Mouse (Mus musculus) inflammation-experienced regulatory T-cells, adult 6 months (primary cell): ENCODE results near the gene 0610009B22Rik. TPM values are rescaled to one million over a fixed set of nuclear protein-coding genes. Genes with fewer than 3 reads are reported as not detected.

Source experiments
- ATAC-seq: one replicate; pipeline ENCODE4 v1.8.0; 2017
- polyA plus RNA-seq, 3 experiments: library from polyadenylated mRNA; unstranded; fragments of 100-300 nt; shearing (Covaris generic); gene quantifications; one replicate each; pipeline ENCODE4 v1.2.1; 2017

The 0610009B22Rik gene
- polyA plus RNA-seq, 3 experiments from 2014 or later = 16.8 to 30.5 (median 21.6) TPM

DNA sequence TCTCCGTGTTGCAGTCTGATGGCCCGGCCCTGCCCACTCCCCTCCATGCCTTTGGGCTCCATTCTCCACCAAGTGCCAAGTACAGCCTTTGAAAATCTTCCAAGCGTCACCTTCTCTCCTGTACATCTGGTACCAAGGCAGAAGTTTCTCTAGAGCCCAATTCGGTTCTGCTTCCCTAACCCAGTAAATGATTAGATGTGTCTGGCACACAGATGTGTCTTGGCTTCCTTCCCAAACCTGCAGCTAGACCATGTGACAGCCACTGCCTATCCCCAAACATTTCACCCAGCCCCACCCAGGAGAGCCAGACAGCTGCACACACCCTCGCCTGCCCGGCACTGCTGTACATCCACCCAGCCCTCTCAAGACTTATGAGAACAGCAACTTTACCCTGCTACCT is 30.0 kb downstream of the 0610009B22Rik start:
- ATAC-seq = no peak

DNA sequence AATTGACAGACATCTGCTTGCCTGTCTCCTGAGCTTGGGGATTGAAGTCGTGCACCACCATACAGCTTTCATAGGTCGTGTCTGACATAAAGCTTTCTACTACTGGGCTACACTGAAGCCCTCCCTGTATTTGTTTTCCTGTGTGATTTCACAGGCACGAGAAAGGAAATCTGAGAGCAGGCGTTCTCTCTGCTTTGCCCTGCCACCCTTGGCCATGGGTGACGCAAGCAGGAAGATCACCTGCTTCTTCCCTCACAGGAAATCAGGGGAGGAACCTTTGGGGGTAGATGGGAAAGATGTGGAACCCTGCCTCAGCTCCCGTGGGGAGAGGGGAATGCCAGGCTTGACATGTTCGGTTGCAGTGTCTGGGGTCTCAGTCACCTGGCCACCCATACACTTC is 30.4 kb downstream of the 0610009B22Rik start:
- ATAC-seq = no peak

DNA sequence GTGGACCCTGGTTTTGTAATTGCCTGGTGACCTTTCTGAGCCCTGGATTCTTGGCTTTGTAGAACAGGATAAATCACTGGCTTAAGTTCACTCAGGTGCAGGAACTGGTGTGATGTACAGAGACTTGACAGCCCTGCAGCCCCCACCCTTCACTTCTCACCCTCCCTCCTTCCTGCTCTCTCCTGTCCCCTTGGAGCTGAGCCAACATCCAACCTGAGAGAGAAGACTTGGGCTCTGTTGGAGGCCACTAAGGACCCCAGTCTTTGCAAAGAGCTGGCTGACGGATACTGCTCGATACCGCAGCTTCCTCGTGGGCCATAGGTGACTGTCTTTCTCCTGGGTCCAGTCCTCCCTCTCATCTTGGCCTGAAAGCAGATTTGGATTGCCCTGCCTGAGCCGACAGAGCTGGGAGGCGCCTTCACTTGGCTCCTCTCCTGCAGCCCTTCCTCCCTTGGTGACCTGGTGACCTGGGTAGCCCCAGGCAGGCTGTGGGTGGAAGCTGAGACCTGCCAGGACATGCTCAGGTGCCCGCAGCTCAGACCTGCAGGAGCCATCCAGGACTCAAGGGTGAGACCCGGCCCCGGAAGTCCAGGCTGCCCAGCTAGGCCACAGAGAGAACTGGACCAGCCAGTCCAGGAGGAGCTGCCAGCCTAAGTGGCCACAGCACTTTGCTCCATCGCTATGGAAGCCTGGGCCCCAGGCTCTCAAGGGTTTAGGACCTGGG is 31.7 kb downstream of the 0610009B22Rik start:
- no peak for ATAC-seq

GRCm38 (mm10) chr11:51654891-51655290 is 33.8 kb downstream of the 0610009B22Rik start:
- ATAC-seq = no peak

DNA sequence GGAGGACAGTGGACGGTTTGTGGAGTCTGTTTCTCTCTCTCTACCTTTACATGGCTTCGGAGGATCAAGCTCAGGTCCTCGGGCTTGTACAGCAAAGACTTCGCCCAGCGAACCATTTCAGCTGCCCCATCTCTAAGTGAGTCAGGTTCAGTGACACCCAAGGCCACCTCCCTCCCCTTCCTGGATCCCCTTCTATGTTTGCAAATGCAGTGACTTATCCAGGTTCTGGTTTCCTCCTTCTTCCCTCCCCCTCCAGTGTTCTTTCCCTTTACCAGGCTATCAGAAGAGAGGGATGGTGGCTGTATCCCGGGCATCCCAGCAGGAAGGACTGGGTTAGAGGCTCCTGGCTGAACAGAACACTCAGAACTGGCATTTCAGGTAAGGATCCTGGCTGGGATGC is 34.9 kb downstream of the 0610009B22Rik start:
- no peak for ATAC-seq

GRCm38 (mm10) chr11:51652889-51653418 is 35.7 kb downstream of the 0610009B22Rik start:
- ATAC-seq = no peak

GRCm38 (mm10) chr11:51650691-51651515 is 37.8 kb downstream of the 0610009B22Rik start, which contains the start of the genes N4bp3 and D930048N14Rik:
TSS of gene N4bp3 (minus strand) at chr11:51650842.
TSS of gene D930048N14Rik (plus strand) at chr11:51650954.
- peak; percentile 81 for ATAC-seq

DNA sequence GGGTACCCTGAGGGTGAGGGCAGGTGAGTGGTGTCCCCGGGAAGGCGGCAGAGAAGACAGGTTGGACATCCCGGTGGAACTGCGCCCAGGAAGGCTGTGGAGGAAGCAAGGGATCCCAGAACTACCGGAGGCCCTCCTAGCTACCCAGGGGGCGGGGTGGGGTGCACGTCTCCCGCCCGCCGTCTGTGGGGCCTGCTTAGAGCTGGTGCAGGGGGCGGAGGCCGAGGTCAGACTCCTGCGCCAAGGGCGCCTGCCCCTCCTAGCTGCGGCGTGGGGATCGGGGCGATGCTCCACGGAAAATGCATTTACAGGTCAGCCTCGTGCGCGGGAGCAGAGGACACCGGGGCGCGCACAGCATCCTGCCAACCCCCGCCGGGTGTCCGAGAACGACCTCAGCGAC is 38.4 kb downstream of the 0610009B22Rik start:
- peak; percentile 17 for ATAC-seq

DNA sequence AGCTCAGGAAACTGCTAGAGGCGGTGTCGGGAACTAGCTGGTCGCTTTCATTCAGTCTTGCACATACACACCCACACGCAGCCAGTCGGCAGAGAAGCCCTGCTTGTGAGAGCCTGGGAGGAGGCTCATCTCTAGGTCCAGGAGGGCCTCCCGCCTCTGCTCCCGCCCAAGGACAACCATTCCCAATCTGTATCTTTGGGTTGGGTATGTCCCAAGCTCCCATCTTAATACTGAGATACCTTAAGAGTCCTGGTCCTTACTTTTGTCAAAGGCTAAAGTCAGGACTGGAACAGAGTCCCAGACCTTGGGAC is 38.8 kb downstream of the 0610009B22Rik start:
- ATAC-seq = peak; percentile 39

- ATAC-seq = no peak
Measured at GRCm38 (mm10) chr11:51649111-51649888, 39.4 kb downstream of the 0610009B22Rik start.

- ATAC-seq = no peak
Measured at GRCm38 (mm10) chr11:51648566-51648965, 40.1 kb downstream of the 0610009B22Rik start.

- ATAC-seq = no peak
Measured at GRCm38 (mm10) chr11:51646751-51647667, 41.7 kb downstream of the 0610009B22Rik start.

DNA sequence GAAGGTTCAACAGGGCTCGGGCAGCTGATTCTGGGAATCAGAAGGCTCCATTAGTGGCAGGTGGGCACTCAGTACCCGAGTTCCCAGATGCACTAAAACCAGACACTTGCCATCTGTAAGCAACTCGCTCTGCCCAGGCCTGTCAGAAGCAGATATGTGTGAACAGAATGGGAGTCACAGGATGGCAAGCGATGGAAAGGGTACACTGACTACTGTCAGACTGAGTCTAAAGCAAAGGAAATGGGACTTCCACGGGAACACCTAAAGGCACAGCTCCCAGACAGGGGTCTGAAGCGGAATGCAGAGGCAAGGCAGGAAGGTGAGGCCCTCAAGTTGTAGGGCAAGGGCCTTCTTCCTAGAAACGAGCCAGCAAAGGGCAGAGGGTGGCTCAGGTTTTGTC is 42.4 kb downstream of the 0610009B22Rik start:
- no peak for ATAC-seq

DNA sequence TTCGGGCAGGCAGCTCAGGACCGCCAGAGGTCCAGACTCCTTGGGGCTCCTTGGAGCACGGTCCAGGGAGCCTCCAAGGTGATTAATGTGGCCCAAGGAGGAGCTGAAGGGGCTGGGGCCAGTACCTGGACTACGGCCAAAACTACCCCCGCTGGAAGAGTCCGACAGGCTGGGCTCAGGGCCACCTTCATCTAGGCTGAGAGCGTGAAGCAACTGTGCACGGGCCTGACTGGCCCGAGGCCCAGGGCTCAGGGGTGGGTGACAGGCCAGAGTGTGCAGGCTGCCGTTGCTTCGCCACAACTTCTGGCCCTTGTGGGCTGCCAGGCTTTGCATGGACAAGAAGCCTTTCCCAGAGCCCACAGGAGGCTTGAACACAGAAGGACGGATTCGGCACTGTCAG is 43.4 kb downstream of the 0610009B22Rik start:
- no peak for ATAC-seq

DNA sequence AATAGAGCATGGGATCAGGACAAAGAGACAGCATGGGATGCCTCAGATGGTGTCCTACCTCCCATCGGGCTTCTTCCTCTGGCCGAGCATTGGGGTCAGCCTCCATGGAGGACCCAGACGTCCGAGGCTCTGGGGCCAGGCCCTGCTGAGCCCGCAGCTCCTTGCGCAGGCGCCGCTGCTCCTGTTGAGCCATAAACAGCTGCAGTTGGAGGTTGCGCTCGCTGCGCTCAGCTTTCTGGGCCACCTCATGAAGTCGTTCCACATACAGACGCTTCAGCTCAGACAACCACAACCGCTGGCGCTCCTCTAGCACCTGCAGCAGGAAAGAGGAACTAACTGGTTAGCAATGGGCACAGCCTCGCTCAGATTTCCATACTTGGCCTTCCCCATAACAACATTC is 44.5 kb downstream of the 0610009B22Rik start:
- ATAC-seq = no peak

DNA sequence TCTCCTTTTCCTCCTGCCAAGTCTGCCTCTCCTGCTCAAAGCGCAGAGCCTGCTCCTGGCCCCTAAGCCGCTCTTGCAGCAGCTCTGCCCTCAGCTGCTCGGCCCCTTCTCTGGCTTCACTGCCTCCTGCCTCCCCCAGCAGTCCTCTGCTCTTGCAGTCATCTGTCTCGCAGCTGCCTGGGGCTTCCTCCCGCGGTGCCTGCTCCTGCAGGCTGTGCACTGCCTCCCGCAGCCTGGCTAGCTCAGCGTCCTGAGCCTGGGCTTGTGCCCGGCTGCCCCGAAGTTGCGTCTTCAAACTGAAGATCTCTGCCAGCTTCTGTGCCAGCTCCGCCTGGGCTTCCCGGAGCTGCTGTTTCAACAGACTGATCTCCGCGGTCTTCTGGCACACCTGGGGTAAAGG is 44.9 kb downstream of the 0610009B22Rik start:
- ATAC-seq = no peak

GRCm38 (mm10) chr11:51643202-51643601 is 45.5 kb downstream of the 0610009B22Rik start:
- no peak for ATAC-seq

DNA sequence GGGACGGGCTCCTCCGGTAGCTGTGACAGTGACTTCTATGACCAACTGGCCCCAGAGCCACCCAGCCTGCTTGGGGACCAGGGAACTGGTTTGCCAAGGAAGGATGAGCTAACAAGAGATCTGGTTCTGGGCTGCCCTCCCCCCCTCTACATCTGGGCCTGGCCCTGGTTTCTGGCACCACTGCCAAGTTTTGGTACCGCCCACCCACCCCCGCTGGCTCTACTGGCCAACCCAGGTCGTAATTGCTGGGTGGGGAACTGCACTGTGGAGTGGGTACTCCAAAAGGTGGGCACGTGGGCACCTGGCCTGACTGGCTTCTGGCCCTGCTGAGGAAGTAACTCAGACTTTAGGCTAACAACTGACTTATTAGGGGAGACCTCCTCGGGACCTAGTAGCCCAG is 47.9 kb downstream of the 0610009B22Rik start:
- ATAC-seq = no peak

DNA sequence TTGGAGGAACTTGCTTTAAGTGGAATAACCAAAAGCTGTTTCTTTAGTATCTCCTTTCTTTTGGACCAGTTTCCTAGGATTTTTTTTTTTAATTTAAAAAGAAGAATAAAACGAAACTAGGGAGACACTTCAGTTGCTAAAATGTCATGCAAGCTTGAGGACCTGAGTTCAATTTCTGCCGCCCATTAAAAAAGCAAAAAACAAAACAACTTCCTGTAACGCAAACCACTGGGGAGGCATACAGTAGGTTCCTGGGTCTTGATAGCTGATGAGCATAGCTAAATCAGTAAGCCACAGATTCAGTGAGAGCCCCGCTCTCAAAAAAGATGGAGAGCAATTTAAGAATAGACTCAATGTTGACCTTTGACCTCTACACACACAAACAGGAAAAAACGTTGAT is 50.2 kb downstream of the 0610009B22Rik start:
- no peak for ATAC-seq

DNA sequence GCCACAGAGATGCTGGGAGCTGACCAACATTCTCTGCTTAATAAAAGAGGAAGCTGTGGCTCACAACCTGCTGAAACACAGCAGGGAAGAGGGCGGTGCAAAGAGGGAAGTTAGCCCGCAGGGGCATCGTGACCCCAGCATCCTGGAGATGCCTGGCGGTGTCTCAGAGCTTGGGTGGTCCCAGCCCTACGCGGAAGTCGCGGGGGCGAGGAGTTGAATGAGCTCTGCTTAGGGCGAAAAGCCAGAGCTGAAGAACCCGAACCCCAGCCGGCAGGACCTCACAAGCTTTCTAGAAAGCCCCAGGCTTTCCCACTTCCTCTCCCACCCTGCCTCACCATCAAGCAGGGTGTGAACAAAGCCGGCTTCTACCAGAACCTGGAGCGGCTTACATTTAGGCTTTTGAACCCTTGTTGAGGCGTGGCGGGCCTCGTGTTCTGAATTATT is 50.7 kb downstream of the 0610009B22Rik start:
- ATAC-seq = peak; percentile 26

GRCm38 (mm10) chr11:51636323-51636684 is 52.4 kb downstream of the 0610009B22Rik start:
- peak; percentile 41 for ATAC-seq
